Mouse (Mus musculus): Measurements from ENCODE around the gene Mid1. TPM values are rescaled to one million over a fixed set of nuclear protein-coding genes. Genes with fewer than 3 reads are reported as not detected.
"Not testable (repeated sequence)": the region's sequence is repeated elsewhere in the genome, so short reads cannot be mapped to it uniquely, and the experiment has no call there.

The Mid1 gene
- polyA plus RNA-seq, 1 experiment from 2014 or later, result 4.7 TPM

DNA sequence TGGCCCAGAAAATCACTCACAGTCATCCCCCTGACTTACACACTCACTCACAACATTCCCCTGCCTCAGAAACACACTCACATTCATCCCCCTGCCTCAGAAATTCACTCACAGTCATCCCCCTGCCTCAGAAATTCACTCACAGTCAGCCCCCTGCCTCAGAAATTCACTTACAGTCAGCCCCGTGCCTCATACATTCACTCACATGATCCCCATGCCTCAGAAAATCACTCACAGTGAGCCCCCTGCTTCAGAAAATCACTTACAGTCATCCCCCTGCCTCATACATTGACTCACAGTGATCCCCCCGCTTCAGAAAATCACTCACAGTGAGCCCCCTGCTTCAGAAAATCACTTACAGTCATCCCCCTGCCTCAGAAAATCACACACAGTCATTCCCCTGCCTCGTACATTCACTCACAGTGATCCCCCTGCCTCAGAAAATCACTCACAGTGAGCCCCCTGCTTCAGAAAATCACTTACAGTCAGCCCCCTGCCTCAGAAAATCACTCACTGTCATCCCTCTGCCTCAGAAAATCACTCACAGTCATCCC lies 321.8 kb downstream of the Mid1 start:
- peak; percentile 3 for DNase-seq (ENCODE audit: low spot score)
- H3K9me3 ChIP-seq (replicated peaks; ENCODE audit: low read length), result peaks cover 18% of the 10 kb centered on the region; the same call in 1 of the 2 replicates
- not testable (repeated sequence) for H3K4me3 ChIP-seq (replicated peaks; ENCODE audit: low read depth, low read length); H3K4me2 ChIP-seq (ENCODE audit: low read length); H3K27ac ChIP-seq; H3K27me3 ChIP-seq (ENCODE audit: insufficient read depth, low read length); H3K36me3 ChIP-seq (ENCODE audit: insufficient read depth, low read length); H3K4me1 ChIP-seq (replicated peaks; ENCODE audit: insufficient read depth, low read length); ATAC-seq (replicated peaks; ENCODE audit: low FRiP score, low read depth); H3K9ac ChIP-seq (ENCODE audit: low read depth, low read length)
- WGBS, result 55% methylated on average over 3 of the region's 3 CpGs

GRCm38 (mm10) chrX:170007375-170008178 lies 322.6 kb downstream of the Mid1 start:
- H3K9me3 ChIP-seq (replicated peaks; ENCODE audit: low read length), result peaks cover 18% of the 10 kb centered on the region; the same call in 1 of the 2 replicates

DNA sequence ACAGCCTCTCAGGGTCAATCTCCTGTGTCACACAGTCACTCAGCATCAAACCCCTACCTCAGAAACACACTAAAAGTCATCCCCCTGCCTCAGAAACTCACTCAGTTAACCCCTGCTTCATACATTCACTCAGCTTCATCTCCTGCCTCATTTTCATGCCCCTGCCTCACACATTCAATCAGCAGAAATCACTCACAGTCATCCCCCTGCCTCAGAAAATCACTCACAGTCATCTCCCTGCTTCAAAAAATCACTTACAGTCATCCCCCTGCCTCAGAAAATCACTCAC lies 323.1 kb downstream of the Mid1 start:
- peak; percentile 2 for DNase-seq (ENCODE audit: low spot score)
- not testable (repeated sequence) for H3K4me2 ChIP-seq (ENCODE audit: low read length); H3K27me3 ChIP-seq (ENCODE audit: insufficient read depth, low read length); H3K4me1 ChIP-seq (replicated peaks; ENCODE audit: insufficient read depth, low read length); H3K27ac ChIP-seq; H3K36me3 ChIP-seq (ENCODE audit: insufficient read depth, low read length); H3K4me3 ChIP-seq (replicated peaks; ENCODE audit: low read depth, low read length); ATAC-seq (replicated peaks; ENCODE audit: low FRiP score, low read depth); H3K9ac ChIP-seq (ENCODE audit: low read depth, low read length)
- peaks cover 18% of the 10 kb centered on the region; the same call in 1 of the 2 replicates for H3K9me3 ChIP-seq (replicated peaks; ENCODE audit: low read length)

More at GRCm38 (mm10) chrX:170007375-170008178, 322.6 kb downstream of the Mid1 start:
- 50% methylated on average over 2 of the region's 2 CpGs for WGBS
- H3K9ac ChIP-seq (ENCODE audit: low read depth, low read length); H3K4me3 ChIP-seq (replicated peaks; ENCODE audit: low read depth, low read length); H3K27ac ChIP-seq; H3K4me1 ChIP-seq (replicated peaks; ENCODE audit: insufficient read depth, low read length); H3K4me2 ChIP-seq (ENCODE audit: low read length); ATAC-seq (replicated peaks; ENCODE audit: low FRiP score, low read depth); H3K27me3 ChIP-seq (ENCODE audit: insufficient read depth, low read length); H3K36me3 ChIP-seq (ENCODE audit: insufficient read depth, low read length): not testable (repeated sequence)
- DNase-seq (ENCODE audit: low spot score), result peak; percentile 1

DNA sequence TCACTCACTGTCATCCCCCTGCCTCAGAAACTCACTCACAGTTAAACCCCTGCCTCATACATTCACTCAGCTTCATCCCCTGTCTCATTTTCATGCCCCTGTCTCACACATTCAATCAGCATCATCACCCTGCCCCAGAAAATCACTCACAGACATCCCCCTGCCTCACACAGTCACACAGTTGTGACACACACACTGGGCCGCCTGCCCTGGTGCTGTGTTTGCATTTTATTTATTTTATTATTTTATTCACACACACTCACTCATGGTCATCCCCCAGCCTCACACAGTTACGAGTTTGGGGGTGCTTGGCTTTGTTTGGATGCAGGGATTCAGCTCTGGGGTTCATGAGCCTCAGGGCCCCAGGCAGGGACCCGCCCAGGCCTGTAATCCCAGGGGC lies 323.6 kb downstream of the Mid1 start:
- H3K4me1 ChIP-seq (replicated peaks; ENCODE audit: insufficient read depth, low read length); ATAC-seq (replicated peaks; ENCODE audit: low FRiP score, low read depth); H3K4me3 ChIP-seq (replicated peaks; ENCODE audit: low read depth, low read length); H3K27ac ChIP-seq; H3K27me3 ChIP-seq (ENCODE audit: insufficient read depth, low read length); H3K36me3 ChIP-seq (ENCODE audit: insufficient read depth, low read length); H3K4me2 ChIP-seq (ENCODE audit: low read length); DNase-seq (ENCODE audit: low spot score); H3K9ac ChIP-seq (ENCODE audit: low read depth, low read length): not testable (repeated sequence)
- 38% methylated on average over 3 of the region's 3 CpGs for WGBS
- H3K9me3 ChIP-seq (replicated peaks; ENCODE audit: low read length), result peaks cover 18% of the 10 kb centered on the region; the same call in 1 of the 2 replicates

- not testable (repeated sequence) for H3K27me3 ChIP-seq (ENCODE audit: insufficient read depth, low read length)
- peak; percentile 81 for ATAC-seq (replicated peaks; ENCODE audit: low FRiP score, low read depth)
- WGBS, result 62% methylated on average over 115 of the region's 118 CpGs
Measured at GRCm38 (mm10) chrX:170009016-170009750, 324.2 kb downstream of the Mid1 start, which contains the start of gene Gm21887. Gm21887 (plus strand) TSS chrX:170009659.

DNA sequence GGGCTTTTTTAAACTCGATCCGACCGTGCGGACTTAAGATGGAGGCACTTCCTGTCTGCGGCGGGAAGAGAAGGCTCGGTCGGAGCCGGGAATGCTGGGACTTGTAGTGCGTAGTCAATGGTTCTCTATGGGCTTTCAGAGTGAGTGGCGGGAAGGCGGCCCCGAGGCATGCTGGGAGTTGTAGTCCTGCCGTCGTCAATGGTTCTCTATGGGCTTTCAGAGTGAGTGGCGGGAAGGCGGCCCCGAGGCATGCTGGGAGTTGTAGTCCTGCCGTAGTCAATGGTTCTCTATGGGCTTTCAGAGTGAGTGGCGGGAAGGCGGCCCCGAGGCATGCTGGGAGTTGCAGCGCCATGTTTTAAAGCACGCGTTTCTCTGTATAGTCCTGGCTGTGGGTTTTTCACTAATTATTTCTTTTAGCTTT lies 324.8 kb downstream of the Mid1 start:
- H3K4me2 ChIP-seq (ENCODE audit: low read length); H3K4me1 ChIP-seq (replicated peaks; ENCODE audit: insufficient read depth, low read length); H3K36me3 ChIP-seq (ENCODE audit: insufficient read depth, low read length); H3K27me3 ChIP-seq (ENCODE audit: insufficient read depth, low read length): not testable (repeated sequence)
- Histone ChIP-seq H3K9me3 (replicated peaks; ENCODE audit: low read length) (peaks cover 18% of the 10 kb centered on the region; the same call in 1 of the 2 replicates), H3K9ac (ENCODE audit: low read depth, low read length) (peak overlapping the region; percentile 90), H3K4me3 (replicated peaks; ENCODE audit: low read depth, low read length) (peak overlapping the region; percentile 71), H3K27ac (peak overlapping the region; percentile 89)
- 55% methylated on average over 25 of the region's 25 CpGs for WGBS
- DNase-seq (ENCODE audit: low spot score), result peak; percentile 99
- peak; percentile 96 for ATAC-seq (replicated peaks; ENCODE audit: low FRiP score, low read depth)

More at GRCm38 (mm10) chrX:170009016-170009750, 324.2 kb downstream of the Mid1 start, which contains the start of gene Gm21887:
- peak within 1 kb of the TSS; percentile 89 for H3K27ac ChIP-seq
- peak; percentile 94 for DNase-seq (ENCODE audit: low spot score)
- H3K36me3 ChIP-seq (ENCODE audit: insufficient read depth, low read length); H3K4me1 ChIP-seq (replicated peaks; ENCODE audit: insufficient read depth, low read length): not testable (repeated sequence)
- H3K4me2 ChIP-seq (ENCODE audit: low read length), result peak within 1 kb of the TSS; percentile 34
- peak within 1 kb of the TSS; percentile 90 for H3K9ac ChIP-seq (ENCODE audit: low read depth, low read length)
- H3K4me3 ChIP-seq (replicated peaks; ENCODE audit: low read depth, low read length), result peak within 1 kb of the TSS; percentile 71
- peaks cover 18% of the 10 kb centered on the region; the same call in 1 of the 2 replicates for H3K9me3 ChIP-seq (replicated peaks; ENCODE audit: low read length)

Measured in kidney, postnatal 0 days (tissue).